Mouse (Mus musculus) bone marrow, adult 2 months (tissue): Measurements from ENCODE around the gene Tmod2. TPM values are rescaled to one million over a fixed set of nuclear protein-coding genes. Genes with fewer than 3 reads are reported as not detected.

Experiments
- H3K27ac ChIP-seq: fragments of 200-500 bp; 2 replicates; pipeline ENCODE4 v1.5.1; 2012; ENCODE audit warnings: low read depth, mild to moderate bottlenecking, control low read depth, inconsistent platforms, low read length; ENCODE audit not compliant: control insufficient read depth, poor library complexity, insufficient read depth
- H3K4me1 ChIP-seq: fragments of 200-500 bp; 2 replicates; pipeline ENCODE4 v1.6.1; 2011; ENCODE audit warnings: low read length; ENCODE audit not compliant: control insufficient read depth, insufficient read depth
- H3K4me3 ChIP-seq: fragments of 200-500 bp; replicated peaks from 2 replicates; pipeline ENCODE3; 2011; ENCODE audit warnings: mild to moderate bottlenecking, low read depth, low read length, control low read depth; ENCODE audit not compliant: control insufficient read depth
- CTCF ChIP-seq: fragments of 200-500 bp; IDR thresholded peaks from 2 replicates; pipeline ENCODE4 v1.5.1; 2011; ENCODE audit warnings: low read length, control low read depth; ENCODE audit not compliant: control insufficient read depth, insufficient read depth
- POLR2A ChIP-seq: fragments of 200-500 bp; IDR thresholded peaks from 2 replicates; pipeline ENCODE4 v1.6.1; 2011; ENCODE audit warnings: low read depth, mild to moderate bottlenecking, control low read depth, low read length, borderline replicate concordance; ENCODE audit not compliant: control insufficient read depth
- WGBS: fragments of 180-500 bp; shearing (Covaris S2); methylation state at CpG from one replicate; pipeline ENCODE4 v1.1.7; 2018; 5-methylcytosine and 5-hydroxymethylcytosine counted together
- polyA plus RNA-seq: library from polyadenylated mRNA; stranded (reverse); fragments of >200 nt; gene quantifications from 2 replicates; pipeline ENCODE4 v1.2.4, GENCODE M21; 2011; ENCODE audit warnings: low replicate concordance; ENCODE audit not compliant: missing spikeins, insufficient read depth, insufficient read length

Gene Tmod2
- polyA plus RNA-seq, 1 experiment = 0.95 TPM

- 91% methylated on average over 7 of the region's 7 CpGs for WGBS
- H3K4me3 ChIP-seq = no peak overlapping the region
- no peak overlapping the region for H3K27ac ChIP-seq
- no peaks in the 10 kb centered on the region; the same call in 1 of the 2 replicates for H3K4me1 ChIP-seq
- no peak for TF ChIP-seq CTCF
- TF ChIP-seq POLR2A = no peak
Observed at GRCm38 (mm10) chr9:75532461-75532860, 78.7 kb downstream of the Tmod2 start.

DNA sequence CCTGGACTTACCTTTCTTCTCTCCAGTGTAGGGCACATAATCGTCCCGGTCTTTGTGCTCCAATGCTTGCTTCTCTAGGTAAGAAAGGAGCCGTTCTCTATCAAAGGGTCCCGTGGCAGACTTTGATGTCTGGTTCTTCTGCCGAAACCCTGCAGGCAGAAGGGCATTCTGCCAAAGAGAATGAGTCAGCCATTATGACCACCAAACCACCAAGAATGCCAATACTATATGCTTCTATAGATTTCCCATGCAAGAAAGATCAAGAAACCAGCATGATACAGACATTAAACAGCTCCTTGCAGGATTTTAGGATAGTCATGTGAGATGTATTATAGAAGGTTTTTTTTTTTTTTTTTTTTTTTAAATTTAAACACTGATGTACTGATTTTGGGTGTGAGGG is 81.8 kb downstream of the Tmod2 start:
- 33% methylated on average over 5 of the region's 5 CpGs for WGBS

GRCm38 (mm10) chr9:75528096-75528495 is 83.0 kb downstream of the Tmod2 start:
- TF ChIP-seq POLR2A = no peak
- no peak for TF ChIP-seq CTCF
- Histone ChIP-seq H3K4me1 (no peaks in the 10 kb centered on the region), H3K27ac (no peak overlapping the region), H3K4me3 (no peak overlapping the region)
- 92% methylated on average over 9 of the region's 9 CpGs for WGBS

More for the DNA sequence above, 81.8 kb downstream of the Tmod2 start:
- TF ChIP-seq POLR2A (no peak), CTCF (no peak)
- Histone ChIP-seq H3K4me1 (no peaks in the 10 kb centered on the region), H3K27ac (no peak overlapping the region), H3K4me3 (no peak overlapping the region)

DNA sequence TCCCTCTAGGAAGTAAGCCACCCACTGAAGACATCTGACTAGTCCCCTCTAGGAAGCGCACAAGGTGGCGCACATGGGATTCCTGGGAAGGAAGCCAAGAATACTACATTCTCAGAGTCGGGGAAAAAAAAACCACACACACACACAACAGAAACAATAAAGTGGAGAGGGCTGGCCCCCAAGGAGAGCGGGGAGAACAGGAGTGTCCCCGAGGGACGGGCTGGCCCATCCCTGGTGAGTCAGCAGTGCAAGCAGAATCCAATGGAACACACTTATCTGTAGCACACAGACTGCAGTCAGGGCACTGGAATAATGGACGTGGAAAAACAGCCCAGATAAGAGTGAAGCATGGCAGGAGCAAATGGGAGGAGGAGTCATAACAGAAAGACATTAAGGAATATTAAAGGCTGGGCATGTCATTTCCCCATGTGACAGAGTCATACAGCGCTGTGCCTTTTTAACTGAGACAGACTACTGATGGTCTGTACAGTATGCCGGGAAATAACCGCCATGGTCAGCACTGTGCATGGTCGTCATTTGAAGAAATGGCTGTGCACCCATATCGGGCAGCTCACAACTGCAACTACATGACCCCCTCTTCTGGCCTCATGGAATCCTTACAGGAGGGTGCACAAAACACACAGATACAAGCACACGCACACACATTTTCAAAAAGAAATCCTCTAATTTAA is 83.6 kb downstream of the Tmod2 start:
- TF ChIP-seq POLR2A (no peak), CTCF (no peak)
- Histone ChIP-seq H3K4me1 (no peaks in the 10 kb centered on the region), H3K27ac (no peak overlapping the region), H3K4me3 (no peak overlapping the region)
- 73% methylated on average over 13 of the region's 13 CpGs for WGBS

DNA sequence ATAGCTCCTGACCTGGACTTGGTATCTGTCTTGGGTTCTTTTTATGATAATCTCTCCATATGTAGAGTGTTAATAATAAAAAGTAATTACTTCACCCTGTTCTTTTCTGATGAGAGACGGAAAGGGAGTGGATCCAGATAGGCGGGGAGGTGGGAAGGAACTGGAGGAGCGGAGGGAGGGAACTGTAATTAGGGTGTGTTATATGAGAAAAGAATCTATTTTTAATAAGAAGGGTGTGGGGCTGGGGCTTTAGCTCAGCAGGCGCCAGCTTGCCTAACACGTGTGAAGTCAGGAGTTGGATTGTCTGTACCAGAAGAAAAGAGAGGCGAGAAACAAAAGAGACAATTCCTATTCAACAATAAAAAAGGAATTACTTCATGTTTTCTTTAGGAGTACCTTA is 87.5 kb downstream of the Tmod2 start:
- no peak for TF ChIP-seq POLR2A
- TF ChIP-seq CTCF = no peak
- 85% methylated on average over 6 of the region's 6 CpGs for WGBS
- Histone ChIP-seq H3K4me1 (no peaks in the 10 kb centered on the region), H3K4me3 (no peak overlapping the region), H3K27ac (no peak overlapping the region)

DNA sequence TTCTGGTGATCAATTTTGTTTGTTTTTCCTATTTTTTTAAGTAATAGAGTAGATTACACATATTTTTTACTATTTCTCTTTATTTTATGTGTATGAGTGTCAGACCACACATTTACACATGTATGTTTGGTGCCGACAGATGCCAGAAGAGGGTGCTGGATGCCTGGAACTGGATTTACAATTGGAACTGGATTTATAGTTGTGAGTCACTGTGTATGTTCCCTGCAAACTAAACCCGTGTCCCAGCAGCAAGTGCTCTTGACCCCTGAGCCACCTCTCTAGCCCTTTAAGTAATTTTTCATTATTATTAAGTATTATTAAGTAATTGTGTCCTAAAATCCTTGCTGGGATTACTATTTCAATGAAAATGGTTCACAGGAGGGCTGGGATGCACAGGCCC is 88.9 kb downstream of the Tmod2 start:
- H3K4me1 ChIP-seq = no peaks in the 10 kb centered on the region
- WGBS = 78% methylated on average over 2 of the region's 2 CpGs
- no peak overlapping the region for H3K27ac ChIP-seq
- TF ChIP-seq CTCF (no peak), POLR2A (no peak)
- H3K4me3 ChIP-seq = no peak overlapping the region

DNA sequence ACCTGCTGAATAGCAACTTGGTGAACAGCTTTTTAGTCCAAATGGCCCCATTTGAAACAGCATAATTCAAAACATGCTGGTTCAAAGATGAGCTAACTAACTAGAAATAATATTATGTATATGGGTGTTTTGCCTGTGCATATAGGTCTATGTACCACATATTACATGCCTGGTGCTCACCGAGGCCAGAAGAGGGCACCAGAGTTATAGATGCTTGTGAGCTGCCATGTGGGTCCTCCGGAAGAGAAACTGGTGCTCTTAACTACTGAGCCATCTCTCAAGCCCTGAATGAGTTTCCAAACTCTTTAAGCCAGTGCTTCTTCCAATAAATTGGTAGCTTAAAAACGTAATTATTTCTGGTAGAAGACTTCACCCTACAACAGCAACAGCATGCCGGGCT is 89.3 kb downstream of the Tmod2 start:
- no peak overlapping the region for H3K27ac ChIP-seq
- no peaks in the 10 kb centered on the region for H3K4me1 ChIP-seq
- TF ChIP-seq POLR2A = no peak
- TF ChIP-seq CTCF = peak; percentile 72
- H3K4me3 ChIP-seq = no peak overlapping the region
- 56% methylated on average over 4 of the region's 4 CpGs for WGBS

- H3K27ac ChIP-seq = no peak overlapping the region
- TF ChIP-seq POLR2A (no peak), CTCF (no peak)
- H3K4me3 ChIP-seq = no peak overlapping the region
- no peaks in the 10 kb centered on the region for H3K4me1 ChIP-seq
- 78% methylated on average over 8 of the region's 8 CpGs for WGBS
Observed at GRCm38 (mm10) chr9:75520940-75521339, 90.2 kb downstream of the Tmod2 start.

DNA sequence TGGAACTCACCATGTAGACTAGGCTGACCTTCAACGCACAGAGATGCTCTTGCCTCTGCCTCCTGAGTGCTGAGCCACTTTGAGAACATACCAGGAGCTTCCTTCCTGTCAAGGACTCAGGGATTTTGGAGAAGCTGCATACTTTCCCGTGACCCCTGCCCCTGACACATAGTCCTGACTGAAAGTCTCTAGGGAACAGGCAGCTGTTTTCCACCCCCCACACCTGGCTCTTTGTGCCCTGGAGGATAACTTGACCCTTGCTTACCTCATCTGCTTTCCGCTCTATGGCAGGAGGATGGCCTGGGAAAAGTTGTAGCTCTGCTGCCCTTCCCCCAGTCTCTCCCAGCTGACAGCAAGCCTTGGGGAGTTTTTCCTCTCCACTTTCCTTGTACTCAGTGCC is 93.4 kb downstream of the Tmod2 start:
- no peak overlapping the region for H3K4me3 ChIP-seq
- H3K4me1 ChIP-seq = no peaks in the 10 kb centered on the region
- 89% methylated on average over 3 of the region's 3 CpGs for WGBS
- H3K27ac ChIP-seq = no peak overlapping the region
- no peak for TF ChIP-seq POLR2A
- TF ChIP-seq CTCF = no peak

Other genes with a start within 250 kb of the Tmod2 start
- 16.0 and 36.8 TPM in 2 replicates for gene Mapk6, start 201.3 kb downstream of the Tmod2 start, polyA plus RNA-seq
- gene Leo1, start 169.8 kb downstream of the Tmod2 start, polyA plus RNA-seq = 14.4 and 22.5 TPM in 2 replicates
- 16.4 and 28.6 TPM in 2 replicates for gene Tmod3, start 51.7 kb downstream of the Tmod2 start, polyA plus RNA-seq
- 3.8 TPM in 1 of 2 replicates, not detected in the other for gene Lysmd2, start 14.4 kb upstream of the Tmod2 start, polyA plus RNA-seq
- gene Scg3, start 72.7 kb upstream of the Tmod2 start, polyA plus RNA-seq = 3.3 TPM in 1 of 2 replicates, not detected in the other
- gene Bmp5, start 164.0 kb upstream of the Tmod2 start, polyA plus RNA-seq = 0.34 and 0.40 TPM in 2 replicates